Mouse (Mus musculus): ENCODE measurements around the gene Krt7. TPM values are rescaled to one million over a fixed set of nuclear protein-coding genes. Genes with fewer than 3 reads are reported as not detected.
A peak's percentile ranks its signal among the peaks of the same experiment; 100 is the strongest.

The Krt7 gene
- polyA plus RNA-seq, 1 experiment from 2014 or later = 229 TPM

GRCm38 (mm10) chr15:101370101-101370911, 40.5 kb upstream of the Krt7 start, which contains the start of gene Krt80:
Gene Krt80 (minus strand): TSS chr15:101370162.
- Histone ChIP-seq H3K4me1 (replicated peaks; ENCODE audit: insufficient read depth, low read length) (peaks cover 34% of the 10 kb centered on the region), H3K9ac (ENCODE audit: low read depth, low read length) (0 out of 2 replicates have a peak within 1 kb of the TSS, but pooled peaks have one; percentile 13), H3K4me3 (replicated peaks; ENCODE audit: low read depth, low read length) (no peak within 1 kb of the TSS), H3K36me3 (ENCODE audit: insufficient read depth, low read length) (no peaks in the 10 kb centered on the region), H3K27me3 (ENCODE audit: insufficient read depth, low read length) (no peaks in the 10 kb centered on the region), H3K9me3 (replicated peaks; ENCODE audit: low read length) (no peaks in the 10 kb centered on the region), H3K27ac (peak within 1 kb of the TSS; percentile 54), H3K4me2 (ENCODE audit: low read length) (no peak within 1 kb of the TSS)
- 47% methylated on average over 22 of the region's 22 CpGs for WGBS
- DNase-seq (ENCODE audit: low spot score) (peak; percentile 72), ATAC-seq (replicated peaks; ENCODE audit: low FRiP score, low read depth) (peak; percentile 11; the same call in 1 of the 2 replicates)
- no peak for TF ChIP-seq CTCF (IDR thresholded peaks at IDR 0.05; ENCODE audit: low read depth)

DNA sequence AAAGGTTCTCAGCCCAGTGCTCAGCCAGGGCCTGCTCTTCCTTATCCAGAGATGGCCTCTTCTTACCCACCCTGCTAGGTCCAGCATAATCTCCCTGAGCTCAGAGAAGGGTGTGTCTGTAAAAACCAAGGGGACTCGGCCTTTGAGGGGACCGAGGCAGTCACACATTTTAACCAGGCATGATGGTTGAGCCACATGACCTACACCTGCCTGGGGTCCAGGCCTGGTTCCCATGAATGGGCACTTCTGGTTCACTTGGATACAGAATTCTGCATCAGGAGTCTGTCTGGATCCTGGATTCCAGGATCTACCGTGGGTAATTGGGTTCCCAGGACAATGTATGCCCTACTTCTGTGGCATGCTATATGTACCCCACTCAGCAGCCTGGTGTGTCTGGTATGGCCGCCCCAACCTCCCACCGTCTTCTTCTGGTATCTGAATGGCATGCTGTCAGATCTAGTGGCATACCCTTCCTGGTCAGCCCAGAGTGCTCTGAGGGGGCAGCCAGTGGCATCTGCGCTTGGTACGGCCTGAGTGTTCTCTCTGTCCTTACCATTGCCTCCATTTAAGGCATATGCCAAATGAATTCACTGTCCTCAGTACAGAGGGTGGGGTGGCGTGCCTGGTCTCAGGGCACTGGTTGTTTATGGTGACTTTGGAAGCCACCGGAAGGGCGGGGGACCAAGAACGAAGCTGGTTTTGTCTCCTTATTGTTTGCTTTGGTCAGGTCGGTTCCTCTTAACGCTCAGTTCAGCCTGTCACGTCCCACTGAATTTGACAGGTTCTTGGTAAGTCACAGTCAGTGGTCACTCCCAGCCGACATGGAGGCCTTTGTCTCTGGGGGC, 39.5 kb upstream of the Krt7 start:
- Histone ChIP-seq H3K27me3 (ENCODE audit: insufficient read depth, low read length) (no peaks in the 10 kb centered on the region), H3K9ac (ENCODE audit: low read depth, low read length) (no peak overlapping the region), H3K4me3 (replicated peaks; ENCODE audit: low read depth, low read length) (no peak overlapping the region), H3K27ac (no peak overlapping the region), H3K4me1 (replicated peaks; ENCODE audit: insufficient read depth, low read length) (peaks cover 39% of the 10 kb centered on the region), H3K4me2 (ENCODE audit: low read length) (no peak overlapping the region), H3K36me3 (ENCODE audit: insufficient read depth, low read length) (no peaks in the 10 kb centered on the region), H3K9me3 (replicated peaks; ENCODE audit: low read length) (no peaks in the 10 kb centered on the region)
- no peak for ATAC-seq (replicated peaks; ENCODE audit: low FRiP score, low read depth)
- WGBS = 68% methylated on average over 15 of the region's 15 CpGs
- no peak for TF ChIP-seq CTCF (IDR thresholded peaks at IDR 0.05; ENCODE audit: low read depth)
- DNase-seq (ENCODE audit: low spot score) = no peak

DNA sequence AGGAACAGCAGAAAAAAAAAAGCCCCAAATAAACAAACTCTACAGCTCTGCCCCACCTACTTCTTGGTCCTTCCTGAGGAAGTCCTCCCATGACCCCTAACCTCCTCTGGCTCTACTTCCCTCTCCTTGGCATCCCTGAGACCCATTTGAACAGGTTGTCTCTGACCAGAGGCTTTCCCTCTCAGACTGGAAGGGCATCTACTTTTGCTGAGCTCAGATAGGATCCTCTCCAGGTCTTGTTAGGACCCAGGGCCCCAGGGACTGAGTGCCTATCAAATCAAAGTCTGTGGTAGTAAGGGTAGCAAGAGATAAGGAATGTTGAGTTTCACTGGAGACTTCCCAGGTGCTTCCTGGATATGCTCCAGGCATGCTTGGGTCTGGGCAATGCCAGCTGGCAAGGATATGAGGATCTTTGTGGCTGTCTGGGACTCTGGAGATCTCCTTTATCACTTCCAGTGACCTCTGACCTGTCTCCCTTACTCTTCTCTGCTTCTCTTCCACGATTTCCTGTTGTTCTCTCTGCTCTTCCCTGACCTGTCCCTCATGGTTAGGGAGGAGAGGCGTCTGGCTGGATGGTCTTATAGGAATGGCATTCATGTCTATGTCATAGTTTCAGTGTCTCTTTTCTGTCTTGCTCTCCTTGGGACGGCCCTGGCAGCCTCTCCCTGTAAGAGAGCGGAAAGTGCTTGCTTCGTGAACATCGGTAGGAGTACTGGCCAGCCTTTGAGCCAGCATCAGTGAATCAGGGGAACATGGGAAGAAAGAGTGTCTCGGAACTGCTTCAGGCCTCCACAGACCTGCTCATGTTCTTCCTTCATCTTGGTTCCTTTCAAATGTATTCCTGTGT, 38.5 kb upstream of the Krt7 start:
- Histone ChIP-seq H3K4me1 (replicated peaks; ENCODE audit: insufficient read depth, low read length) (peaks cover 46% of the 10 kb centered on the region), H3K27ac (no peak overlapping the region), H3K9ac (ENCODE audit: low read depth, low read length) (no peak overlapping the region), H3K9me3 (replicated peaks; ENCODE audit: low read length) (no peaks in the 10 kb centered on the region), H3K27me3 (ENCODE audit: insufficient read depth, low read length) (no peaks in the 10 kb centered on the region), H3K4me2 (ENCODE audit: low read length) (no peak overlapping the region), H3K4me3 (replicated peaks; ENCODE audit: low read depth, low read length) (no peak overlapping the region), H3K36me3 (ENCODE audit: insufficient read depth, low read length) (no peaks in the 10 kb centered on the region)
- no peak for ATAC-seq (replicated peaks; ENCODE audit: low FRiP score, low read depth)
- 67% methylated on average over 7 of the region's 7 CpGs for WGBS
- no peak for DNase-seq (ENCODE audit: low spot score)
- TF ChIP-seq CTCF (IDR thresholded peaks at IDR 0.05; ENCODE audit: low read depth) = no peak

DNA sequence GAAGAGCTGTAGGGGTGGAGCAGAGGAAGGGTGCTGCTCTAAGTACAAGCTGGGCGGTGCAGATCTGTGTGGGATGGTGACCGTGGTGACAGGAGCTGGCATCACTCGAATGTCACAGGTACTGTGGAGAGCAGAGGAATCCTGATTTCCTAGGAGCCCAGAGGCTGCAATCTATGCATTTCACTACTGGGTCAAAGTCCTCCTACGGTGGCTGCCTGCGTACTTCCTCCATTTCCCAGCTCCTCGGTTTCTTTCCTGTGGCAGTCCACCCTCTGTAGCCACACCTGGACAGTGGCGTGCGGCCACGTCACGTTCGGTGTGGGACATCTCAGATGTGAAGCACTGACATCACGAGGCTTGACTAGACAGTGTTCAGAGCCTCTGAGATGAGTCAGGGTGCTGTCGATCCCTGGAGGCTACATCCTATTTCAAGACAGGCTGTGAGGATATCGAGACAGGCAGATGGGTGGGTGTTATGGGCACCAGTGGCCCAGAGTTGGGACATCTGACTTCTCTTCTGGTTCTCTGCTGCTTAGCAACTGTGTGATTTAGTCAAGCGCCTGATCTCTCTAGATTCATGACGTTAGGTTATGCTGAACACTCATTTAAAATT, 37.5 kb upstream of the Krt7 start:
- WGBS = 83% methylated on average over 16 of the region's 16 CpGs
- H3K27ac ChIP-seq = no peak overlapping the region
- H3K9ac ChIP-seq (ENCODE audit: low read depth, low read length) = no peak overlapping the region
- no peaks in the 10 kb centered on the region for H3K9me3 ChIP-seq (replicated peaks; ENCODE audit: low read length)
- no peaks in the 10 kb centered on the region for H3K36me3 ChIP-seq (ENCODE audit: insufficient read depth, low read length)
- no peak overlapping the region for H3K4me3 ChIP-seq (replicated peaks; ENCODE audit: low read depth, low read length)
- no peak for ATAC-seq (replicated peaks; ENCODE audit: low FRiP score, low read depth)
- no peaks in the 10 kb centered on the region for H3K27me3 ChIP-seq (ENCODE audit: insufficient read depth, low read length)
- DNase-seq (ENCODE audit: low spot score) = no peak
- no peak for TF ChIP-seq CTCF (IDR thresholded peaks at IDR 0.05; ENCODE audit: low read depth)
- H3K4me2 ChIP-seq (ENCODE audit: low read length) = no peak overlapping the region
- peaks cover 51% of the 10 kb centered on the region for H3K4me1 ChIP-seq (replicated peaks; ENCODE audit: insufficient read depth, low read length)

- no peaks in the 10 kb centered on the region for H3K36me3 ChIP-seq (ENCODE audit: insufficient read depth, low read length)
Observed at GRCm38 (mm10) chr15:101374879-101375278, 36.0 kb upstream of the Krt7 start.

More at GRCm38 (mm10) chr15:101374879-101375278, 36.0 kb upstream of the Krt7 start:
- H3K4me2 ChIP-seq (ENCODE audit: low read length) = no peak overlapping the region
- no peaks in the 10 kb centered on the region for H3K9me3 ChIP-seq (replicated peaks; ENCODE audit: low read length)
- WGBS = 40% methylated on average over 4 of the region's 4 CpGs
- no peak overlapping the region for H3K9ac ChIP-seq (ENCODE audit: low read depth, low read length)
- H3K27ac ChIP-seq = no peak overlapping the region
- peak; percentile 45 for DNase-seq (ENCODE audit: low spot score)
- no peak for TF ChIP-seq CTCF (IDR thresholded peaks at IDR 0.05; ENCODE audit: low read depth)
- no peaks in the 10 kb centered on the region for H3K27me3 ChIP-seq (ENCODE audit: insufficient read depth, low read length)
- H3K4me3 ChIP-seq (replicated peaks; ENCODE audit: low read depth, low read length) = no peak overlapping the region
- peaks cover 46% of the 10 kb centered on the region for H3K4me1 ChIP-seq (replicated peaks; ENCODE audit: insufficient read depth, low read length)
- no peak for ATAC-seq (replicated peaks; ENCODE audit: low FRiP score, low read depth)

Data from kidney, postnatal 0 days (tissue).